Mouse (Mus musculus): Measurements from ENCODE around the gene Dnajc5g.

GRCm38 (mm10) chr5:31092231-31092975 is 13.7 kb upstream of the Dnajc5g start:
- TF ChIP-seq CTCF (IDR thresholded peaks at IDR 0.05; ENCODE audit: borderline replicate concordance, insufficient read depth, low read depth, low read length) (no peak), POLR2A (IDR thresholded peaks at IDR 0.05; ENCODE audit: borderline replicate concordance, insufficient read depth, low read length) (no peak)

Data from cerebellum, adult 2 months (tissue).